Mouse (Mus musculus) gastrocnemius, adult 2 months (tissue): ENCODE results near the gene C1qtnf2. TPM values are rescaled to one million over a fixed set of nuclear protein-coding genes. Genes with fewer than 3 reads are reported as not detected.

Source experiments
- DNase-seq: peaks from one replicate; pipeline ENCODE4 v3.0.0; 2022
- H3K27ac ChIP-seq: fragments of 200-600 bp; 2 replicates; pipeline ENCODE4 v1.8.1; 2022; ENCODE audit warnings: mild to moderate bottlenecking
- H3K4me3 ChIP-seq: fragments of 200-600 bp; 2 replicates; pipeline ENCODE4 v1.8.1; 2022; ENCODE audit warnings: mild to moderate bottlenecking, moderate library complexity
- CTCF ChIP-seq: fragments of 200-600 bp; IDR thresholded peaks from 2 replicates; pipeline ENCODE4 v1.8.1; 2022; ENCODE audit warnings: antibody characterized with exemption, mild to moderate bottlenecking, moderate library complexity
- intact Hi-C: fragments of 180-260 bp; cut with DNase I; formaldehyde crosslinking; loops from one replicate; pipeline ENCODE4 v1.15.1; 2025
- total RNA-seq, 2 experiments: library from RNA; stranded (reverse); gene quantifications; 2 replicates each; pipeline ENCODE4 v1.2.3; 2021

Gene C1qtnf2
- total RNA-seq, 2 experiments from 2014 or later: 1.8 to 3.6 TPM

DNA sequence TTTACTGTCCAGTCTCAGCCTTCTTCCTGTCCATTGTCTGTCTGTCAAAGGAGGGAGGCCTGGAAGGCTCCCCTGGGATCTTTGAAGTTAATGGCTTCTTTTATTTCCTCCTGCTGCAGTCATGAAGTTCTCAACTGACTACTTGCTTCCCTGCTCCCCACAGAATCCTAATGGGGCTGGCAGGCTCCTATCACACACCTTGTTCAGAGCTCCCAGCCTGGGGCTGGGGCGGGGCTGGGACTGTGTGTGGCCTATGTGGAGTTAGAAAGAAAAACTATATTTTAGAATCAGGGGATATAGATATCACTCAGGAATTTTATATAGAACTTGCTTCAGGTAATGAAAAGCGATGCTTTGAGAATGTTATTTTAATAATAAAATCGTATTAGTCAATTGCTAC is 46.4 kb downstream of the C1qtnf2 start:
- DNase-seq: no peak
- Histone ChIP-seq H3K4me3 (no peak overlapping the region), H3K27ac (no peak overlapping the region)
- intact Hi-C loops: no loop called here
- no peak for TF ChIP-seq CTCF

DNA sequence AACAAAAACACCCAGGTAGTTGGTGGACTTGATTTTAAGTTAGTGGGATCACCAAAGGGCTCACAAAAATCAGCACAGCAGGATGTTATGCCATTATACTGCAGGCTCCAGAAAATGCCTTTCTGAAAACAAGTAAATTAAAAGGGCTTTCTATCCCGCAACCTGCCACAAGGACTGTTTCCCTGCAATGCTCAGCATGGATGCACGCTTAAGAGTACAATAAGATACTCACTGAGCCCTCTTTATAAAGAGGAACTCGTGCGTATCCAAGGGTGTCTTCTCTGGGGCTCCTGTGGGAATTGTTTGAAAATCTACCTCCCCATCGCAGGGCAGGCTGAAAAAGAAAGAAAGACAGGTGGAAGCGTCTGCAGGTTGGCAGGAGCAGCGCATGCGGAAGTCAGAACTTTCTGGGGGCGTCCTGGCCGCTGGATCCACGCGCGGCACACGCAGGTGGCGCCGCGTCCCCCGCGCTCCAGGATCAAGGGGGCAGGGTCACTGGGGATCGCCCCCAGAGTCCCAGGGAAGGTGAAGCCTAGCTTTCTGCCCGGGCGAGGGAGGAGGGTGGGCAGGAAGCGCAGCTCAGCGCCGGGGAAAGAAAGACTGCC is 54.1 kb downstream of the C1qtnf2 start:
- DNase-seq: no peak
- intact Hi-C loops: no loop called here
- TF ChIP-seq CTCF: no peak
- Histone ChIP-seq H3K27ac (peak overlapping the region; percentile 44), H3K4me3 (peak overlapping the region; percentile 83)

DNA sequence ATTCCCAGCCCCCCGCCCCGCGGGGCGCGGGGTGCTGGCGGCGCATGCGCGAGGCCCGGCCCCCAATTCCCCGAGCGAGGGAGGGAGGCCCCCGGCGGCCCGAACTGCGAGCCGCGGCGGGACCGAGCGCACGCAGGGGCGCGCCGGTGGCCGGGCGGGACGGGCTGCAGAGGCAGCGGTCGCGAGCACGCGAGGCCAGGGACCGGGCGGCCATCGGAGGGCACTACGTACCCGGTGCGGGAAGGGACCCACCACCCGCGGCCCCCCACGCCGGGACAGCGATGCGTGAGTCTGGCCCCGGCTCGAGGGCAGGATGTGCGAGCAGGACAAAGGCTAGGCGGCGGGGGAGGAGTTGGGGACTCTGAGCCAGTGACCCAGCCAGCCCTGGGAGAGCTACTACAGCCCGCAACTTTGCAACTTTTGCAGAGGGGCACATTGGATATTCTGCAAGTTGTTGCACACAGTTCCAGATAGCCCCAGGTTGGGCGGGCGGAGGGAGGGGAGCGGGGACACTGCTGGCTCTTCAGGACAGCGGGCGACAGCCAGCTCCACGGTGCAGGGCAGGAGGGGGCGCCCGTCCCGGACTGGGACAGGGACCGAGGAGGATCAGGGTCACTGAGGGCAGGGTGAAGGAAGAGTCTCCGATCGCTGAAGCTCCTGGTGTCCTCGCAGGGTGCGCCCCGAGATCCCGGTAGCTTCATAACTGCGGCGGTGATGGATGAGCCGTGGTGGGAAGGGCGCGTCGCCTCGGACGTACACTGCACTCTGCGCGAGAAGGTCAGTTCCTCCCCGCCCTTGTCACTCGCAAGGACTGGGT is 54.8 kb downstream of the C1qtnf2 start, which contains the start of gene Ccnjl:
Gene Ccnjl, plus strand, starts transcription at position 102 of the 817 bp plus-strand sequence.
- Histone ChIP-seq H3K27ac (peak within 1 kb of the TSS; percentile 44), H3K4me3 (peak within 1 kb of the TSS; percentile 83)
- intact Hi-C loops: no loop called here
- DNase-seq: peak; percentile 59
- TF ChIP-seq CTCF: peak; percentile 43

DNA sequence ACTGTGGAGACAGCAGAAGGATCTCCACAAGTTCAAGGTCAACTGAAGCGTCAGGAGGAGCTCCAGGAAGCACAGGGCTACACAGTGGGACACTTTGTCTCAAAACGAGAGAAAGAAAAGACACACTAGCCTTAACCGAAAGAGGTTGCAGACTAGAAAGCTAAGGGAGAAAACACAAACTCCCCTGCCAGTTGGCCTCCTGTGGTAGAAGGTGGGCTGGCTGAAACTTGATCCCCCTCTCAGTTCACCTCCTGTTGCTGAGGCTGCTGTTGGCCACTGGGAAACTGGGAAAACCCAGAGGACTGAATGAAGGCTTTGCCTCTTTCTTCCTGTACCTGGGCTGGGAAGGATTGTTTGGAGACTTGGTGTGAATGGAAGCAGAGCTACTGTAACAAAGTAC is 56.0 kb downstream of the C1qtnf2 start:
- intact Hi-C loops: no loop called here
- no peak for TF ChIP-seq CTCF
- DNase-seq: no peak
- Histone ChIP-seq H3K27ac (no peak overlapping the region), H3K4me3 (no peak overlapping the region)

DNA sequence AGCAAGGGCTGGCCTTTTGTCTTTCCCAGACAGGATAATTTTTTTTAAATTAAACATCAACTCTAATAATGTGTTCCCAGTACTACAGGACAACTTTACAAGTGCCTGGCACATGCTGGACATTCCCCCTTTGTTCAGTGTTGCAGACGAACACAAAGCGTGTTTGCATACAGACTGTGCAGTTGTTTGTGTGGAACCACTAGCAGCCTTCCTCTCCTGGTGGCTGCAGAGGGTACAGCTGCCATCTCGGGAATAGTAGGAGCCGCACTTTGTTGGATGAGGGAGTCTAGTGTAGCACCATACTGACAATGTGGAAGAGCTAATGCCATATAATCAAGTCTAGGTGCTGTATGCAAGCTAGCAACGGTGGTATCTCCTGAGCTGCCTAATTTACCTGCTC is 57.5 kb downstream of the C1qtnf2 start:
- no peak for TF ChIP-seq CTCF

DNA sequence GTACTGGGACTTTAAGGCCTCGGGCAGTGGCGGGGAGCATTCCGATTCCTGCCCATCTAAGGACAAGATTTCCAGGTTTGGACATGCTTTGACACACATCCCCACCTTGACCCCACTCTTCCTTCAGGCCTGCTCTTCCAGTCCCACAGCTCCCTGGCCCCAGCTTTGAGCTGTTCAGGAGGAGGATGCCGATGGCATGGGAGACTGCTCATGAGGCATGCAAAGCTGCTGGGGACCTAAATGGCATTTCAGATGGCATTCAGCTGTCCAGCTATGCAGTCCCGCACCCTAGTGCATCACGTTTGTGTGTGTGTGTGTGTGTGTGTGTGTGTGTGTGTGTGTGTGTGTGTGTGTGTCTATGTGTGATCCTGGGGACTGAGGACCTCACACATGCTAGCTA is 63.0 kb downstream of the C1qtnf2 start:
- no peak for TF ChIP-seq CTCF
- H3K27ac ChIP-seq: no peak overlapping the region
- intact Hi-C loops: no loop called here

More for the DNA sequence above, 57.5 kb downstream of the C1qtnf2 start:
- intact Hi-C loops: no loop called here
- no peak for DNase-seq
- no peak overlapping the region for H3K27ac ChIP-seq
- H3K4me3 ChIP-seq: no peak overlapping the region

DNA sequence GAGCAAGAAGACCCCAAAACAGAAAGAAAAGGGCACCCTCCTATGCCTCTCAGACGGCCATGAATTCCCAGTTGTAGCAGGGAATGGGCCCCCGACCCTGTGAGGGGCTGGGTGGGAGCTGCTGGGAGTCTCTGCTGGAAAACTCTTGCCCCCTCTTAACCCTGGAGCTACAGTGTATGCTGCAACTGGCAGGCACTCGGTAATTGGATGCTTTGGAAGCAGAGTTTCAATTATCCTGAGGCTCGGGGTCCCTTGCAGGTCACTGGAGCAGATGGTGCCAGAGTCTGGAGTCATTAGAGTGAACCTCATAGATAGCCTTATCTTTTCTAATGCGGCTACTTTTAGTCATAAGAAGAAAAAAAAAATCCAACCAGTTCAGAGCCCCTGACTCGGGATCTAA is 65.8 kb downstream of the C1qtnf2 start:
- intact Hi-C loops: no loop called here
- TF ChIP-seq CTCF: no peak
- DNase-seq: no peak
- no peak overlapping the region for H3K4me3 ChIP-seq
- H3K27ac ChIP-seq: no peak overlapping the region

More for the DNA sequence above, 63.0 kb downstream of the C1qtnf2 start:
- no peak overlapping the region for H3K4me3 ChIP-seq
- DNase-seq: no peak

Other genes with a start within 250 kb of the C1qtnf2 start
- gene Pttg1, start 48.0 kb upstream of the C1qtnf2 start, total RNA-seq: 10 to 100 TPM; 45.0 to 60.9 TPM
- 10 to 100 TPM; 33.1 to 35.7 TPM for gene Slu7, start 40.5 kb upstream of the C1qtnf2 start, total RNA-seq
- gene Ccnjl, start 54.5 kb downstream of the C1qtnf2 start, total RNA-seq: under 1 TPM in 1 of 2 experiments, not detected in 1; 0.33 TPM
- not detected for gene 4933415A04Rik, start 112.8 kb downstream of the C1qtnf2 start, total RNA-seq
- not detected for gene Fabp6, start 127.3 kb downstream of the C1qtnf2 start, total RNA-seq
- 10 to 100 TPM; 16.0 to 17.9 TPM for gene Pwwp2a, start 207.7 kb downstream of the C1qtnf2 start, total RNA-seq